Mouse (Mus musculus) E14TG2a.4 (cell line): ENCODE results near the gene Phf19.

Experiments used
- H3K27me3 ChIP-seq: 2 replicates; pipeline ENCODE4 v1.6.1; 2014; ENCODE audit warnings: low read length, control low read depth; ENCODE audit not compliant: insufficient read depth
- H3K36me3 ChIP-seq: 2 replicates; pipeline ENCODE4 v1.6.1; 2014; ENCODE audit warnings: low read length, control low read depth; ENCODE audit not compliant: insufficient read depth
- H3K4me1 ChIP-seq: replicated peaks from 2 replicates; pipeline ENCODE4 v1.6.1; 2014; ENCODE audit warnings: low read depth, low read length, control low read depth
- H3K4me3 ChIP-seq: replicated peaks from 2 replicates; pipeline ENCODE4 v1.5.1; 2014; ENCODE audit warnings: mild to moderate bottlenecking, low read length
- H3K9me3 ChIP-seq: 2 replicates; pipeline ENCODE4 v1.6.1; 2014; ENCODE audit warnings: low read length, control low read depth
- CTCF ChIP-seq: conservative IDR thresholded peaks from 2 replicates; pipeline ENCODE4 v1.5.1; 2014; ENCODE audit warnings: low read length
- NANOG ChIP-seq: IDR thresholded peaks from 2 replicates; pipeline ENCODE4 v1.6.1; 2014; ENCODE audit warnings: borderline replicate concordance, low read length, mixed read lengths
- POU5F1 ChIP-seq: IDR thresholded peaks from 2 replicates; pipeline ENCODE4 v1.6.1; 2014; ENCODE audit warnings: low read length, borderline replicate concordance

Gene Phf19

DNA sequence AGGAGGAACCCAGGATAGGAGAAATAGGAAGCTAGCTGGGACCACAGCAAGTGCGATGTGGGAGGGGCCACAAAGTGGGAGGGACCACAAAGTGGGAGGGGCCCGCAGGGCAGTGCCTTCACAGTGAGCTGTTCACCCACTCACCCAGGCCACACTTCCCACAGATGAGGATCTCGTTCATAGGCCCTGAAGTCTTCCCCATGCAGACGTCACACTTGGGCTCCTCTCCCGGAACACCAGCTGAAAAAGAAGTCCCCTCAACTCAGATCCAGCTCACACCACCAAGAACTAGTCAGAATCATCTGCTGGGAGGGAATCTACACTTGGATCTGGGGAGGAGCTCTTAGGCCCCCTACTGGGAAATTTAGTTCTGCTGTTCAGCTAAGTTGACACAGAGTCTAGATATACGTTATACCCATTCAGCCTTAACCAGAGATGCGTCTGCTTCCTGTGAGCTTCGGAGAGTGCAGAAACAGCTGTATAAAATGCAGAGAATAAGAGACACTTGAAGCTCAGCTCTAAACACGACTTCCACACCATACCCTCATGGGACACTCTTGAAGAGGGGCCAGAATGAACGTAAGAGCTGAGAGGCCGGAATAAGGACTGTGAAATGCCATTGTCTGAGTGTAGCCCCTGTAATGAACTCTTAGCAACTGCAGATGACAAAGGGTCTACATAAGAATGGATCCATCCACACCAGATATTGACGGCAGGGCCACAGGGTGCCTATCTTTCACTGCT, 6.8 kb downstream of the Phf19 start:
- Histone ChIP-seq H3K4me3 (no peak overlapping the region), H3K4me1 (peaks cover 25% of the 10 kb centered on the region), H3K27me3 (peaks cover 28% of the 10 kb centered on the region), H3K9me3 (no peaks in the 10 kb centered on the region), H3K36me3 (peaks cover 13% of the 10 kb centered on the region; the same call in 1 of the 2 replicates)
- no peak for TF ChIP-seq POU5F1
- no peak for TF ChIP-seq NANOG
- no peak for TF ChIP-seq CTCF

DNA sequence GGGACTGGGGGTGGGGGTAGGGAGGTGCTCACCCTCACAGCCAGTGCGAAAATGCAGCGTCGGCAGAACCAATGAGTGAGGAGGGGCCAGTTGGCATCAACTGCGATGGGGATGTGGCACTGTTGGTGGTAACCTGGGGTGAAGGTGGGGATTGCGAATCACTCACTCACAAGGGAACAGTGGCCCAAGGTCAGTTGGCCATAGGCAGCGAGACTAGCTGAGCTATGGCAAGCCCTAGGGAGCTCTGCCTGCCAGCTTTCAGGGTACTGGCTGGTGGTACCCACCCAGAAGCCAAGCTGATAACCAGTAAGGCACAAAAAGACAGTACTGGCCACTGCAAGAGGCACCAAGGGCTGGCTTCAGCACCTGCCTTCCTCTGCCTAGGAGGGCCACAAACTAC, 7.4 kb downstream of the Phf19 start:
- Histone ChIP-seq H3K36me3 (peaks cover 11% of the 10 kb centered on the region; the same call in 1 of the 2 replicates), H3K9me3 (no peaks in the 10 kb centered on the region), H3K27me3 (peaks cover 22% of the 10 kb centered on the region), H3K4me3 (no peak overlapping the region), H3K4me1 (peaks cover 25% of the 10 kb centered on the region)
- no peak for TF ChIP-seq POU5F1

DNA sequence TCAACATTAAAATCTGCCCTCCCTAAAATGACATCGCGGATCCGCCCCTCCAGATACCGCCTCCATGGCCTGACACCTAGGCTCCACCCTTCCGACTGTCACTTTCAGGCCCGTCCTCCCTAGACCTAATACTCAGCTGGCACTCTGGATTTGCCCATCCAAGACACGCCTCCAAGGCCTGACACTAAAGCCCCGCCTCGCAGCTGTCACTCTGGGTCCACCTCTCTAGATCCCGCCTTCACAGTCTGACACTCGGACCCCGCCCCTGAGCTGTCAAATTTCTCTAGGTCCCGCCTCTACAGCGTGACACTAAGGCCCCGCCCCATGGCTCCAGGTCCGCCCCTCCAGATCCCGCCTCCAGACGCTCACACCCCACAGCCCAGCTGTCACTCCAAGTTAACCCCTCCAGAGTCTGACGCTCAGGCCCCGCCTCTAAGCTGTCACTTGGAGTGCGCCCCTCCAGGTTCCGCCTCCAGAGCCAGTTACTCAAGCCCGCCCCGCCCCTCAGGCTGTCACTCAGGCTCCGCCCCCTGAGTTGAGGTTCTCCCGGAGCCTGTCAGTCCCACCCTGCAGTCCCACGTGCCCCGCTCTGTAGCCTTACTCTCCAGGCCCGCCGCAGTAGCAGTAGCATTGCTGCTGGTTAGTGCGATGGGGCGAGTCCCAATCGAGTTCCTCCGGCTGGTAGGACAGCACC, 8.8 kb downstream of the Phf19 start:
- TF ChIP-seq POU5F1 = no peak
- H3K4me3 ChIP-seq = peak overlapping the region; percentile 65
- peaks cover 25% of the 10 kb centered on the region for H3K4me1 ChIP-seq
- H3K9me3 ChIP-seq = no peaks in the 10 kb centered on the region
- H3K27me3 ChIP-seq = peaks cover 12% of the 10 kb centered on the region
- H3K36me3 ChIP-seq = 0 out of 2 replicates have a peak, but pooled peaks cover 4% of the 10 kb centered on the region

DNA sequence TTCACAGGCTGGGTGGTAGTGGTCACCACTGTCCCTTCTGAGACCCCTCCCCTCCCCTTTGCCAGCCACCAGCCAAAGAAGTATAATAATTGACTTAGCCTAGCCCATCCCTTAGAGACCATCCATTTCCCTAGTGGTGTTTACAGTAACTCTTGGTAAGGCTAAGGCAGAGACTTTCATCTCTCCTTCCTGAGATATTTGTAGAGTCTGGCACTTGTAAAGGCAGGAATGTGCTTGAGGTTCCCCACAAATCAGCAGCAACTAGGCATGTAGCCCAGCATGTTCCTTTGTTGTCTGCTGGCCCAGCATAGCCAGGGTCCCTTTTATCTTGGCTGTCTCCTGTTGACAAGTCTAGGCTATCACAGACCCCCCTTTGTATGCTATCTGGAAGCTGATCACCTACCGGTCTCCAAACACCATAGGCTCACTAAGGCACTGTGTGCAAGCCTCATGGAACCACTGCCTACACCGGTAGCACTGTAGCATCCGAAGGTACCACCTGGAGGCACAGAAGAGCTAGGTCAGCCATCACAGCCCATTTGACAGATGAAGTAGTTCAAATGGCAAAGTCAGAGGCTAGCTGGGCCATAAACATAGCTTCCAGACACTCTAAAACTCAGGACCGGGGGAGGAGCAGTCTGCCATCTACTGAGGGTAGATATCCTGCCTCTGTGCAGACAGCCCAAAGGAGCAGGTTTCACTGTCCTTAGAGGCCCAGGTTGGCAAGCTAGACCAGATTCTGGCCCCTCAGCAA, 10.0 kb downstream of the Phf19 start:
- Histone ChIP-seq H3K27me3 (peaks cover 8% of the 10 kb centered on the region; the same call in 1 of the 2 replicates), H3K9me3 (no peaks in the 10 kb centered on the region), H3K4me3 (no peak overlapping the region), H3K4me1 (peaks cover 28% of the 10 kb centered on the region), H3K36me3 (peaks cover 5% of the 10 kb centered on the region; the same call in 1 of the 2 replicates)
- TF ChIP-seq CTCF (no peak), NANOG (no peak), POU5F1 (no peak)

DNA sequence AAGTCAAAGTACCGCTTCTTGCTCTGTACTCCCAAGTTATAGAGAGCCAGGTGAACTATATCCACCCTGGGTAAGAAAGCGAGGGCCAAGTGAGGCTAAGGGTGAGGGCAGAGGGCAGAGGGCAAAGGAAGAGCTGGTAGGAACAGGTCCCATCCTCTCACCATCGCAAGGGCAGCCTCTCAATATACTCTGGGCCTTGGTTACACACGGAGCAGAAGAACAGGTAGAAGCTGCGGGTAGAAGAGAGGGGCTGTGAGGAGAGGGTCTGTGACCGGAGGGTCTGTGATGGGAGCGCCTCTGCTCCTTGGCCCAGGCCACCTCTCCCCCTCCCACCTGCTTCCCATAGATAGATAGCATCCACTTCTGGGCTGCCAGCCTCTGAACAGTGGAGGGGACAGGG, 10.6 kb downstream of the Phf19 start:
- TF ChIP-seq CTCF (no peak), POU5F1 (no peak), NANOG (no peak)
- H3K4me3 ChIP-seq = no peak overlapping the region
- H3K27me3 ChIP-seq = peaks cover 8% of the 10 kb centered on the region; the same call in 1 of the 2 replicates
- peaks cover 30% of the 10 kb centered on the region for H3K4me1 ChIP-seq
- H3K9me3 ChIP-seq = no peaks in the 10 kb centered on the region
- peaks cover 5% of the 10 kb centered on the region; the same call in 1 of the 2 replicates for H3K36me3 ChIP-seq

DNA sequence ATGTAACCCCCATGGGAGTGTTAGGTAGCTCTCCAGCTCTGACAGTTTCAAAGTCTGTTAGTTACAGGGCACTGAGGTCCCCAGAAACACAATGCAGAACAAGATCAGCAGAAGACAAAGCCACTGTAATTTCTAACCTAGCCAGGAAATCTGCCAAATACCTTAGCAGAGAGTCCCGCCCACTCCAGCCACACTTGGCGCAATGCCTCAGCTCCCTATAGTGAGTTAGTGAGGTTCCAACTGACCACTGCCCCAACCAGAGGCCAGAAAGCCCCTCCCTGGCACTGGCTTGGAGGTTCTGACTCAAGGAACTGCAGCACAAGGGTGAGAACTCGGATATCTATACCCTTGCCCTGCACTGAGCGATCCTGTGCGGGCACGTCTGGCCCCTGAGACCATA, 11.1 kb downstream of the Phf19 start:
- TF ChIP-seq CTCF = no peak
- TF ChIP-seq NANOG = no peak
- no peak for TF ChIP-seq POU5F1
- H3K4me3 ChIP-seq = no peak overlapping the region
- H3K27me3 ChIP-seq = peaks cover 8% of the 10 kb centered on the region; the same call in 1 of the 2 replicates
- no peaks in the 10 kb centered on the region for H3K9me3 ChIP-seq
- H3K36me3 ChIP-seq = peaks cover 5% of the 10 kb centered on the region; the same call in 1 of the 2 replicates
- H3K4me1 ChIP-seq = peaks cover 33% of the 10 kb centered on the region

DNA sequence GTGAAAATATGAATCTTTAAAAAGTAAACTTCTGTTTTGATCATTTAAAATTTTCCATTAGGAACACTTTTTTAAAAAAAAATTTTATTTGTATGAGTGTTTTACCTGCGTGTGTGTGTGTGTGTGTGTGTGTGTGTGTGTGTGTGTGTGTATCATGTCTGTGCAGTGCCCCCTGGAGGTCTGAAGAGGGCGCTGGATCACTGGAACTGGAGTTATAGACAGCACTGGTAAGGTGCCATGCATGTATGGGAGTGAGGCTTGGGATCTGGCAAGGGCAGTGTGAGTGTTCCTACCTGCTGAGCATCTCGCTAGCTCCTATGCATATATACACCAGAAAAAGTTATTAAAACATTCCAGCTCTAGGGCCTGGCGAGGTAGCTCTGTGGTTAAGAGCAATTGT, 12.1 kb downstream of the Phf19 start:
- Histone ChIP-seq H3K9me3 (no peaks in the 10 kb centered on the region), H3K4me3 (no peak overlapping the region), H3K27me3 (peaks cover 10% of the 10 kb centered on the region; the same call in 1 of the 2 replicates), H3K4me1 (peaks cover 33% of the 10 kb centered on the region), H3K36me3 (peaks cover 5% of the 10 kb centered on the region; the same call in 1 of the 2 replicates)
- TF ChIP-seq POU5F1 = no peak
- TF ChIP-seq CTCF = peak; percentile 31
- no peak for TF ChIP-seq NANOG

DNA sequence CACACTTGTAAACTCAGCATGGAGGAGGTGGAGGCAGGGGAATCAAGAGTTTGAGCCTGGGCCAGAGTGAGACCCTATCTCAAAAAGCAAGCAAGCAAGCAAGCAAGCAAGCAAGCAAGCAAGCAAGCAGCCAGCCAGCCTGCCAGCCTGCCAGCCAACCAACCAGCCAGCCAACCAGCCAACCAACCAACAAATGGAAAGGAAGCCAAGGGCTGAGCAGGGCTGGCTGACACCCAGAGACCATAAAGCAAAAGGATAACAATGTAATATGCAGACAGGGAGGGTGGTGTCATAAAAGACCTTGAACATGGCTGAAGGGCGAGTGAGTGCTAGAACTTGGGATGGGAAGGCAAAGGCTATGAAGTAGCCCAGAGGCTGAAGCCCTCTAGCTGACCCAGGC, 13.4 kb downstream of the Phf19 start:
- Histone ChIP-seq H3K27me3 (peaks cover 8% of the 10 kb centered on the region; the same call in 1 of the 2 replicates), H3K4me1 (peaks cover 40% of the 10 kb centered on the region), H3K9me3 (no peaks in the 10 kb centered on the region), H3K4me3 (no peak overlapping the region), H3K36me3 (peaks cover 5% of the 10 kb centered on the region; the same call in 1 of the 2 replicates)
- TF ChIP-seq CTCF (no peak), NANOG (no peak), POU5F1 (no peak)
